In genomic region chr9:110891077-110891828, GRCm38 (mm10) we compare ENCODE assay signal across 18 mouse cellular contexts. TPM values are rescaled to one million over a fixed set of nuclear protein-coding genes. Genes with fewer than 3 reads are reported as not detected.
DNase-seq lines count a peak whose midpoint lies in the region; ATAC-seq and TF ChIP-seq lines count a peak whose summit lies in the region.
"Had no signal": no experiment of that assay in that cellular context is flagged by ENCODE, and none has a peak within 500 bp of the region (broad histone marks: within the 10 kb centered on the region; RNA-seq: fewer than 3 reads in every experiment).

No protein-coding gene starts in this region.

- intact Hi-C loops in gastrocnemius, postnatal 14 days (cut with DNase I; ENCODE audit: low total_unique reads) = no loop called here

- no peak overlapping the region for H3K9ac ChIP-seq in lung, embryonic 14.5 days
- H3K9ac ChIP-seq in hindbrain, embryonic 11.5 days (ENCODE audit: low read depth, low read length) = no peak overlapping the region
- H3K9ac ChIP-seq: liver, embryonic 13.5 days had no signal

- H3K27ac ChIP-seq in lung, embryonic 14.5 days (ENCODE audit: low read depth) = no peak overlapping the region
- H3K27ac ChIP-seq in hindbrain, embryonic 11.5 days (ENCODE audit: low read depth, low read length) = no peak overlapping the region

- no peaks in the 10 kb centered on the region for H3K4me1 ChIP-seq in lung, embryonic 14.5 days (ENCODE audit: insufficient read depth)
- H3K4me1 ChIP-seq in hindbrain, embryonic 11.5 days (replicated peaks; ENCODE audit: control insufficient read depth, insufficient read depth, low read length) = peaks cover 4% of the 10 kb centered on the region; the same call in 1 of the 2 replicates

- H3K4me2 ChIP-seq in lung, embryonic 14.5 days = no peak overlapping the region
- H3K4me2 ChIP-seq in hindbrain, embryonic 11.5 days (replicated peaks; ENCODE audit: low read depth, low read length) = no peak overlapping the region

- ATAC-seq in lung, embryonic 14.5 days (ENCODE audit: insufficient read depth) = no peak
- peak; percentile 58 to 64 for ATAC-seq in hematopoietic stem cell, adult 5-6 weeks (replicated peaks in 1 of 2; ENCODE audit: insufficient read depth in 1 of 2, low FRiP score in 2 of 2, low TSS enrichment in 1 of 2, low read depth in 1 of 2, poor library complexity in 2 of 2, severe bottlenecking in 2 of 2)
- no peak for ATAC-seq in hindbrain, embryonic 11.5 days (ENCODE audit: low FRiP score)
- ATAC-seq: inflammation-experienced regulatory T-cells, adult 6 months had no signal

- no peaks in the 10 kb centered on the region for H3K27me3 ChIP-seq in lung, embryonic 14.5 days (ENCODE audit: insufficient read depth, low read length)
- H3K27me3 ChIP-seq in hindbrain, embryonic 11.5 days (ENCODE audit: control insufficient read depth, insufficient read depth, low read length) = no peaks in the 10 kb centered on the region
- H3K27me3 ChIP-seq: CH12.LX; liver, embryonic 13.5 days had no signal

- no peaks in the 10 kb centered on the region for H3K36me3 ChIP-seq in lung, embryonic 14.5 days (ENCODE audit: insufficient read depth)
- H3K36me3 ChIP-seq in hindbrain, embryonic 11.5 days (ENCODE audit: control insufficient read depth, insufficient read depth, low read length) = no peaks in the 10 kb centered on the region
- H3K36me3 ChIP-seq: liver, embryonic 13.5 days had no signal

- 67% methylated on average over 12 of the region's 12 CpGs for WGBS in lung, embryonic 14.5 days
- WGBS in hindbrain, embryonic 11.5 days = 78% methylated on average over 12 of the region's 12 CpGs

- peak; percentile 5 for DNase-seq in gastrocnemius, postnatal 14 days
- DNase-seq in gastrocnemius, postnatal 10 days = no peak
- peak; percentile 67 for DNase-seq in lung, embryonic 14.5 days
- DNase-seq in lung, postnatal 4 days = no peak
- peak; percentile 32 for DNase-seq in lung, postnatal 25 days (ENCODE audit: low spot score)
- DNase-seq in embryo, embryonic 9.5 days (ENCODE audit: extremely low spot score) = no peak
- DNase-seq in hindbrain, embryonic 11.5 days (ENCODE audit: low spot score) = no peak
- DNase-seq: cerebellum, adult 18-20 months; heart, adult 11 months; heart, postnatal 36 days; layer of hippocampus, adult 9-11 months; liver, embryonic 13.5 days had no signal

- TF ChIP-seq CTCF in lung, embryonic 14.5 days (IDR thresholded peaks at IDR 0.05; ENCODE audit: low read depth) = no peak

- H3K9me3 ChIP-seq in lung, embryonic 14.5 days (ENCODE audit: low read depth, low read length) = no peaks in the 10 kb centered on the region
- H3K9me3 ChIP-seq in hindbrain, embryonic 11.5 days (ENCODE audit: control insufficient read depth, low read length) = no peaks in the 10 kb centered on the region
- H3K9me3 ChIP-seq: liver, embryonic 13.5 days had no signal

- no peak overlapping the region for H3K4me3 ChIP-seq in lung, embryonic 14.5 days (ENCODE audit: low read depth, low read length)
- H3K4me3 ChIP-seq in hindbrain, embryonic 11.5 days (ENCODE audit: low read depth, low read length) = no peak overlapping the region
- H3K4me3 ChIP-seq: liver, embryonic 13.5 days had no signal

RNA-seq across cellular contexts. Expression of gene Tmie, which starts 11.3 kb away (rescaled TPM):
- under 1 TPM; 0.55 to 0.62 TPM for total RNA-seq in gastrocnemius, postnatal 14 days (2021)
- total RNA-seq in gastrocnemius, postnatal 10 days (2021) = under 1 TPM; 0.47 to 0.54 TPM
- 0.21 and 0.31 TPM in 2 replicates for polyA plus RNA-seq in lung, embryonic 14.5 days (2014; fragmentation: Nextera tagmentation; extraction: Ambion mirVana)
- total RNA-seq in hematopoietic stem cell, adult 5-6 weeks (2017) = 0.50 TPM in 1 of 2 replicates, not detected in the other
- polyA plus RNA-seq in hindbrain, embryonic 11.5 days (2014; fragmentation: Nextera tagmentation; extraction: Ambion mirVana) = 0.18 and 0.34 TPM in 2 replicates
- total RNA-seq: CH12.LX; megakaryocyte-erythroid progenitor cell, adult 5-6 weeks had no signal

RNA-seq across cellular contexts. Expression of gene Als2cl, which starts 11.6 kb away (rescaled TPM):
- total RNA-seq in gastrocnemius, postnatal 14 days (2021) = 1 to 10 TPM; 4.0 to 9.5 TPM
- total RNA-seq in gastrocnemius, postnatal 10 days (2021) = 1 to 10 TPM; 4.5 to 9.7 TPM
- polyA plus RNA-seq in lung, embryonic 14.5 days (2014; fragmentation: Nextera tagmentation; extraction: Ambion mirVana) = 4.5 and 5.1 TPM in 2 replicates
- total RNA-seq in hematopoietic stem cell, adult 5-6 weeks (2017) = 1.5 and 4.9 TPM in 2 replicates
- polyA plus RNA-seq in hindbrain, embryonic 11.5 days (2014; fragmentation: Nextera tagmentation; extraction: Ambion mirVana) = 1.0 and 1.1 TPM in 2 replicates

RNA-seq across cellular contexts. Expression of gene Fam240a, which starts 25.4 kb away (rescaled TPM):
- 1 to 10 TPM in 1 of 2 experiments, under 1 TPM in 1; 0.78 to 2.6 TPM for total RNA-seq in gastrocnemius, postnatal 14 days (2021)
- under 1 TPM in 1 of 2 experiments, not detected in 1; 0.99 TPM for total RNA-seq in gastrocnemius, postnatal 10 days (2021)
- not detected in 2 replicates for polyA plus RNA-seq in lung, embryonic 14.5 days (2014; fragmentation: Nextera tagmentation; extraction: Ambion mirVana)
- not detected in 2 replicates for total RNA-seq in hematopoietic stem cell, adult 5-6 weeks (2017)
- polyA plus RNA-seq in hindbrain, embryonic 11.5 days (2014; fragmentation: Nextera tagmentation; extraction: Ambion mirVana) = not detected in 2 replicates
- total RNA-seq: CH12.LX; heart, postnatal 36 days; left cerebral cortex, postnatal 25 days; megakaryocyte-erythroid progenitor cell, adult 5-6 weeks had no signal
- polyA plus RNA-seq: inflammation-experienced regulatory T-cells, adult 6 months; liver, embryonic 13.5 days had no signal

RNA-seq across cellular contexts. Expression of gene Prss50, which starts 33.5 kb away (rescaled TPM):
- total RNA-seq in gastrocnemius, postnatal 14 days (2021) = not detected
- under 1 TPM in 1 of 2 experiments, not detected in 1; 0.41 TPM for total RNA-seq in gastrocnemius, postnatal 10 days (2021)
- not detected in 2 replicates for polyA plus RNA-seq in lung, embryonic 14.5 days (2014; fragmentation: Nextera tagmentation; extraction: Ambion mirVana)
- not detected in 2 replicates for total RNA-seq in hematopoietic stem cell, adult 5-6 weeks (2017)
- 0.14 and 0.31 TPM in 2 replicates for polyA plus RNA-seq in hindbrain, embryonic 11.5 days (2014; fragmentation: Nextera tagmentation; extraction: Ambion mirVana)
- total RNA-seq: CH12.LX; heart, postnatal 36 days; neutrophil, adult 5-6 weeks had no signal
- polyA plus RNA-seq: inflammation-experienced regulatory T-cells, adult 6 months had no signal

RNA-seq across cellular contexts. Expression of gene Prss46, which starts 46.9 kb away (rescaled TPM):
- total RNA-seq in gastrocnemius, postnatal 14 days (2021) = not detected
- total RNA-seq in gastrocnemius, postnatal 10 days (2021) = under 1 TPM in 1 of 2 experiments, not detected in 1; 0.29 TPM
- not detected in 2 replicates for polyA plus RNA-seq in lung, embryonic 14.5 days (2014; fragmentation: Nextera tagmentation; extraction: Ambion mirVana)
- not detected in 2 replicates for total RNA-seq in hematopoietic stem cell, adult 5-6 weeks (2017)
- not detected in 2 replicates for polyA plus RNA-seq in hindbrain, embryonic 11.5 days (2014; fragmentation: Nextera tagmentation; extraction: Ambion mirVana)
- total RNA-seq: CH12.LX; heart, postnatal 36 days; left cerebral cortex, postnatal 25 days; megakaryocyte-erythroid progenitor cell, adult 5-6 weeks; neutrophil, adult 5-6 weeks had no signal
- polyA plus RNA-seq: inflammation-experienced regulatory T-cells, adult 6 months; liver, embryonic 13.5 days had no signal

Comparison
In these comparisons a context has a peak if more than half of its experiments do, and no peak if none do; other contexts are left out.
1. DNase-seq: peak in gastrocnemius, postnatal 14 days (single experiment), lung, embryonic 14.5 days (single experiment) and lung, postnatal 25 days (single experiment); none in gastrocnemius, postnatal 10 days (single experiment), lung, postnatal 4 days (0 of 2), embryo, embryonic 9.5 days (single experiment) and hindbrain, embryonic 11.5 days (single experiment).
2. ATAC-seq: peak in hematopoietic stem cell, adult 5-6 weeks (2 of 2); none in lung, embryonic 14.5 days (single experiment) and hindbrain, embryonic 11.5 days (single experiment).